Mouse (Mus musculus) stomach, postnatal 0 days (tissue): ENCODE data around the gene Pgc. TPM values are rescaled to one million over a fixed set of nuclear protein-coding genes. Genes with fewer than 3 reads are reported as not detected.

Source experiments
- ATAC-seq: fragments of 200-750 bp; cut with Nextera tagmentation; 2 replicates; pipeline ENCODE4 v1.8.0; 2017; ENCODE audit not compliant: low FRiP score, low TSS enrichment
- DNase-seq: peaks from one replicate; pipeline ENCODE4 v3.0.0-alpha.2; 2016; ENCODE audit warnings: low spot score
- H3K27ac ChIP-seq: fragments of 300-500 bp; sonication (generic); replicated peaks from 2 replicates; pipeline ENCODE4 v1.5.1; 2014; ENCODE audit warnings: mild to moderate bottlenecking, control low read depth
- H3K27me3 ChIP-seq: fragments of 300-500 bp; sonication (generic); 2 replicates; pipeline ENCODE4 v1.6.1; 2014; ENCODE audit warnings: low read length; ENCODE audit not compliant: control insufficient read depth, insufficient read depth
- H3K36me3 ChIP-seq: fragments of 300-500 bp; sonication (generic); 2 replicates; pipeline ENCODE4 v1.6.1; 2014; ENCODE audit warnings: low read length, mixed read lengths; ENCODE audit not compliant: control insufficient read depth, insufficient read depth
- H3K4me1 ChIP-seq: fragments of 300-500 bp; sonication (generic); replicated peaks from 2 replicates; pipeline ENCODE4 v1.6.1; 2014; ENCODE audit warnings: antibody characterized with exemption; ENCODE audit not compliant: control insufficient read depth, insufficient read depth
- H3K4me2 ChIP-seq: fragments of 300-500 bp; sonication (generic); replicated peaks from 2 replicates; pipeline ENCODE4 v1.6.1; 2014; ENCODE audit warnings: low read depth, mild to moderate bottlenecking, control low read depth, moderate library complexity
- H3K4me3 ChIP-seq: fragments of 300-500 bp; sonication (generic); 2 replicates; pipeline ENCODE4 v1.5.1; 2014; ENCODE audit warnings: low read depth, low read length, control low read depth
- H3K9ac ChIP-seq: fragments of 300-500 bp; sonication (generic); 2 replicates; pipeline ENCODE4 v1.6.1; 2014; ENCODE audit warnings: mild to moderate bottlenecking, low read length, control low read depth, mixed read lengths
- H3K9me3 ChIP-seq: fragments of 300-500 bp; sonication (generic); 2 replicates; pipeline ENCODE4 v1.6.1; 2016; ENCODE audit warnings: low read length; ENCODE audit not compliant: control insufficient read depth
- CTCF ChIP-seq: IDR thresholded peaks from 2 replicates; pipeline ENCODE4 v1.5.1; 2016; ENCODE audit warnings: antibody characterized with exemption, low read depth, mild to moderate bottlenecking, moderate library complexity
- EP300 ChIP-seq: optimal IDR thresholded peaks from 2 replicates; pipeline ENCODE3; 2016; ENCODE audit warnings: antibody characterized with exemption
- WGBS: fragments of 180-500 bp; shearing (Covaris S2); extraction: QIAGEN DNeasy Blood & Tissue Kit; methylation state at CpG from one replicate; pipeline ENCODE4 v1.1.7; 2014; 5-methylcytosine and 5-hydroxymethylcytosine counted together
- polyA plus RNA-seq: library from polyadenylated mRNA; unstranded; fragments of >200 nt; fragmentation: Nextera tagmentation; extraction: Ambion mirVana; gene quantifications from 2 replicates; pipeline ENCODE4 v1.2.1, GENCODE M21; 2015

Gene Pgc
- polyA plus RNA-seq, 1 experiment from 2014 or later, result 1,647 TPM

DNA sequence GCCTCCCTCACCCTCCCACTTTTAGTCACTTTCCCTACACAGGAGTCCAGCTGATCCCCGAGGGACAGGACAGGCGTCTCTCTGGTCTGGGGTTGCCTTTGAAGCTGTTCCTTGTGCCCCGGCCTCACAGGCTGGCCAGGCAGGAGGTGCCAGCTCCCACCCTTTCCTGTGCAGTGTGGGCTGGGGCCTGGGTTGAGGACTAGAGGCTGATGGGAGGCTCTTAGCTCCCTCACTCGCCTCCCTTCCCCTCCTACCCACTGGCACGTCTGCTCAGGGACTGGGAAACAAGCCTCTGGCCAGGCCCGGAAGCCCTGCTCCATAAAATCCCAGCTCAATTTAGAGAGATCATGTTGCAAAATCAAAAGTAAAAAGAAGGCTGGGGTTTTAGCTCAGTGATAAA, 47.0 kb downstream of the Pgc start:
- Histone ChIP-seq H3K27me3 (no peaks in the 10 kb centered on the region), H3K27ac (no peak overlapping the region), H3K9ac (no peak overlapping the region), H3K4me2 (no peak overlapping the region), H3K4me3 (no peak overlapping the region), H3K4me1 (no peaks in the 10 kb centered on the region), H3K9me3 (no peaks in the 10 kb centered on the region), H3K36me3 (no peaks in the 10 kb centered on the region)
- ATAC-seq (no peak), DNase-seq (no peak)
- no peak for TF ChIP-seq CTCF
- 71% methylated on average over 6 of the region's 6 CpGs for WGBS

DNA sequence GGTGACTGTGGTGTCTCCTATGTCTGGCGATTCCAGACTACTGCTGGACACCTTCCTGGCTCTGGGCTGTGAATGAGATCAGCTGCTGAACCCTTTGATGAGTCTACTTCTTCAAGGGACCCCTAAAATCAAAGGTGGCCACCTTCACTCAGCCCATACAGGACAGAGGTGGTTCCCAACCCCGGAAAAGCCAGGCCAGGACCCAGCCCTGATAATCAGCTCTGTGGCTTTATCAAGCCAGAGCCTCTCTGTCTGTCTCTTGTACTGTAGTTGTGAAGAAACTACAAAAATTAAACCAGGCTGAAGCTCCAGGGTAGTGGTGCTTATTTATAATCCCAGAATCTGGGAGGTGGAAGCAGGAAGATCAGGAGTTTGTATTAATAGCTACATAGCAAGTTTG, 50.5 kb downstream of the Pgc start:
- Histone ChIP-seq H3K9me3 (no peaks in the 10 kb centered on the region), H3K27ac (no peak overlapping the region), H3K36me3 (no peaks in the 10 kb centered on the region), H3K9ac (no peak overlapping the region), H3K27me3 (no peaks in the 10 kb centered on the region), H3K4me2 (no peak overlapping the region), H3K4me1 (no peaks in the 10 kb centered on the region), H3K4me3 (no peak overlapping the region)
- DNase-seq (no peak), ATAC-seq (no peak)
- WGBS, result 56% methylated on average over 2 of the region's 2 CpGs
- TF ChIP-seq EP300, result no peak
- TF ChIP-seq CTCF, result no peak

DNA sequence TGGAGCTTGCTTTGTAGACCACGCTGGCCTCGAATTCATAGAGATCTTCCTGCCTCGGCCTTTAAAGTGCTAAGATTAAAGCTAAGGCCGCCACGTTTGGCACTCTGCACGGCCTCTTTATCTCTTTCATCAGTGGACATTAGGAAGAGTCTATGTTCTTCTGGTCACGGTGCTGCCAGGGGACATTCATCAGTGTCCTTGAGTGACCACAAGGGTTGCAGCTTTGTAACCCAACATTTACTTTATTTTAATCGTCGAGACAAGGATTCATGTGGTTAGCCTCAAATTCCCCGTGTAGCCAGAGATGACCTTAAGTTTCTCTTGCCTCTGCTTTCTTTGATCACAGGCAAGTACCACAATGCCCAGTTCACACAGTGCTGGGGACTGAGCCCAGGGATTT, 53.8 kb downstream of the Pgc start:
- H3K9ac ChIP-seq, result no peak overlapping the region
- H3K4me3 ChIP-seq, result no peak overlapping the region
- ATAC-seq, result no peak
- 79% methylated on average over 10 of the region's 10 CpGs for WGBS
- no peaks in the 10 kb centered on the region for H3K36me3 ChIP-seq
- H3K4me1 ChIP-seq, result no peaks in the 10 kb centered on the region
- no peaks in the 10 kb centered on the region for H3K9me3 ChIP-seq
- no peak for TF ChIP-seq CTCF
- no peak for TF ChIP-seq EP300
- no peak for DNase-seq
- no peaks in the 10 kb centered on the region for H3K27me3 ChIP-seq
- no peak overlapping the region for H3K4me2 ChIP-seq
- H3K27ac ChIP-seq, result peak overlapping the region; percentile 35; the same call in 1 of the 2 replicates

DNA sequence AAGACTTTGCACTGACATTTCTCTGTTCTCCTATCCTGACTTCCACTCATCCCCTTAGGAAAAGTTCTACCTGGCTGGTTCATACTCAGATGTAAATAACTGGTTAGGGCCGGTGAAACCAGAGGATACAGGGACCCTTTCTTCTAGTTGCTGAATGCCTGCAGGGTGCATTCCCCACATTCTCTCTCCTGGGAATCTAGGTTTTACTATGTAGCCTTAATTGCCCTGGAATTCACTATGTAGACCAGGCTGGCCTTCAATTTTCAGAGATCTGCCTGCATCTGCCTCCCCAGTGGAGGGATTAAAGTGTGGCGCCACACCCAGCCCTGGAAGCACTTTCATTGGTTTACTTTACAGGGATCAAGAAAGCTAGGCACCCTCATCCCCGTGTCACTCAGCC, 55.8 kb downstream of the Pgc start:
- Histone ChIP-seq H3K9me3 (no peaks in the 10 kb centered on the region), H3K9ac (no peak overlapping the region), H3K4me2 (no peak overlapping the region), H3K4me1 (no peaks in the 10 kb centered on the region), H3K27me3 (no peaks in the 10 kb centered on the region), H3K4me3 (no peak overlapping the region), H3K27ac (no peak overlapping the region), H3K36me3 (no peaks in the 10 kb centered on the region)
- ATAC-seq, result no peak
- DNase-seq, result no peak
- no peak for TF ChIP-seq CTCF
- TF ChIP-seq EP300, result no peak
- 74% methylated on average over 3 of the region's 3 CpGs for WGBS

DNA sequence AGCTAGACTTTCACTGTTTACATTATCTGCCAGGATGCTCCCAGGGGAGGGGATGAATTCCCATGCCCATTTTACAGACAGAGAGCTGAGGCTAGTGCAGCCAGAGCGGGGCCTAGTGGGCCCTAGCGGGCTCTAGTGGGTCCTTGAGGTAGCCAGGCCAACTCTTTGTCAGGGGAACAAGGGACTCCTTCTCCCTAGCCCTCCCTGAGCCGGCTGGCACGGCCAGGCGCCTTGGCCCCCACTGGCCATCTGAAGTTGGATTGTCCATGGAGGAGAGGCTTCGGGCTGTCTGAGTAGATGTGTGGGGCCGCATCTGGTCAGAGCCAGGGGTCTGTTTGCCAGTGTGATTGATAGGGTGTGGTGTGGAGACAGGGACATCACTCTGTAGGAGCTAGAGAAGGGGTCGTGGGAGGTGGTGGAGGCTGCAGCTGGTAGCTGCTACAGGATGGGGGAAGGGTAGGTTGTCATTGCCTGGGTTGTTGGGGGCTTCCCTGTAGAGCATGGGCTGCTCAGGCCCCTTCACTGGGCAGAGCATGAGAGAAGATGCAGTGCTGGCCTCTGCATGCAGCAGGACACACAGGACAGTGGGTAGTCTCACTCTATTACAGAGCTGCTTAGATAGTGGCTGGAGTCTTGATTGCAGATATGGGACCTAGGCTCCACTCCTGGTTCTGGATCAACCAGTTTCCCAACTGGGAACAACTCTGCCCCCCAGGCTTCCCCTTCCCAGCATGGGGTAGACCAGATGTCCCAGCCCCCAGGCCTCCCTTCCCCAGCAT, 57.0 kb downstream of the Pgc start:
- no peak for ATAC-seq
- no peaks in the 10 kb centered on the region for H3K4me1 ChIP-seq
- 72% methylated on average over 8 of the region's 8 CpGs for WGBS

More for the DNA sequence above, 57.0 kb downstream of the Pgc start:
- no peak overlapping the region for H3K27ac ChIP-seq
- H3K36me3 ChIP-seq, result no peaks in the 10 kb centered on the region
- no peaks in the 10 kb centered on the region for H3K27me3 ChIP-seq
- DNase-seq, result no peak
- H3K9ac ChIP-seq, result no peak overlapping the region
- no peaks in the 10 kb centered on the region for H3K9me3 ChIP-seq
- TF ChIP-seq CTCF (no peak), EP300 (no peak)
- no peak overlapping the region for H3K4me2 ChIP-seq
- no peak overlapping the region for H3K4me3 ChIP-seq

Other genes starting within 250 kb of the Pgc start
- 11.0 and 11.1 TPM in 2 replicates for gene Taf8, start 224.6 kb upstream of the Pgc start, polyA plus RNA-seq
- 219 and 242 TPM in 2 replicates for gene Ccnd3, start 221.8 kb upstream of the Pgc start, polyA plus RNA-seq
- 13.4 and 13.6 TPM in 2 replicates for gene Bysl, start 115.3 kb upstream of the Pgc start, polyA plus RNA-seq
- gene Med20, start 115.3 kb upstream of the Pgc start, polyA plus RNA-seq, result 23.8 and 25.1 TPM in 2 replicates
- 1.1 and 1.5 TPM in 2 replicates for gene Gm20517, start 115.3 kb upstream of the Pgc start, polyA plus RNA-seq
- gene Usp49, start 96.2 kb upstream of the Pgc start, polyA plus RNA-seq, result 1.9 and 2.1 TPM in 2 replicates
- gene Tomm6, start 38.5 kb upstream of the Pgc start, polyA plus RNA-seq, result 353 and 386 TPM in 2 replicates
- 2.3 and 2.7 TPM in 2 replicates for gene Frs3, start 37.8 kb upstream of the Pgc start, polyA plus RNA-seq
- gene Gm21981, start 32.4 kb upstream of the Pgc start, polyA plus RNA-seq, result 0.16 TPM in 1 of 2 replicates, not detected in the other
- 0.19 and 0.51 TPM in 2 replicates for gene Prickle4, start 32.1 kb upstream of the Pgc start, polyA plus RNA-seq
- gene Tfeb, start 10.2 kb downstream of the Pgc start, polyA plus RNA-seq, result 10.4 and 13.8 TPM in 2 replicates
- 6.2 and 6.3 TPM in 2 replicates for gene Mdfi, start 107.8 kb downstream of the Pgc start, polyA plus RNA-seq
- gene Foxp4, start 197.8 kb downstream of the Pgc start, polyA plus RNA-seq, result 14.6 and 17.9 TPM in 2 replicates